Mouse (Mus musculus) kidney, adult 2 months (tissue): ENCODE measurements around the gene Ch25h.

ENCODE experiments used
- CTCF ChIP-seq: fragments of 200-500 bp; conservative IDR thresholded peaks from 2 replicates; pipeline ENCODE4 v1.5.1; 2011; ENCODE audit warnings: low read depth, mild to moderate bottlenecking, control low read depth, low read length, moderate library complexity, mixed read lengths; ENCODE audit not compliant: insufficient read depth, insufficient read length
- POLR2A ChIP-seq: fragments of 200-500 bp; IDR thresholded peaks from one replicate; pipeline ENCODE4 v1.6.1; 2011; ENCODE audit warnings: low read depth, low read length, control low read depth

- TF ChIP-seq POLR2A (no peak), CTCF (no peak)
Observed at GRCm38 (mm10) chr19:34471703-34472102, 3.3 kb downstream of the Ch25h start.
